Mouse (Mus musculus): ENCODE measurements around the gene Rbl2. TPM values are rescaled to one million over a fixed set of nuclear protein-coding genes. Genes with fewer than 3 reads are reported as not detected.

Gene Rbl2
- polyA plus RNA-seq, 1 experiment from 2014 or later: 20.8 TPM

DNA sequence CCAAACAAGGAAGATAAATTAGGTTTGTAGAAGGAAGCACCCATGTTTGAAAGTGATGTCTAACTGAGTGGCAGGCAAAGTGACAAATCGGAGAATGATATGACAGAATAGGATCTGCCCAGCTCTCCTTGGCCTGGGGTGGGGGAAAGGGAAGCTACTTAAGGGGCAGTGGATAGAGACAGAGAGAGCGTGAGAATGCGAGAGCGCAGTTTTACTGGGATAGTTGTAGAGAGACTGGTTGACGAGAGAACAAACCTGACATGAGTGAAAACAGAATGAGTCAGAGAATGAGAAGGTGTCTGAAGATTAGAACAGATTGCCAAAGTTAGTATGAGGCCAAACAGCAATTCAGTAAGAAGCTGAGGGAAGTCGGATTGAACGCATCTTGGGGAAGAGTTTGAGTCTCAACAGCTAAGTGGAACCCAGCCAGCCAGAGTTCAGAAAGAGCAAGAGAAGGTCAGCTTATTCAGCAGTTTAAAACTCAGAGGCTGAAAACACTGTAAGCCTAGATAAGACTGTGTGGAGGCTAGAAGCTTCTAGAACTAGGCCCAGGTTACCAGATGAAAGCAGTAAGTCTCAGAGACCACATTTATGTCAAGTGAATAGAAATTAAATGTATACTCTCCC lies 9.9 kb upstream of the Rbl2 start:
- ATAC-seq (ENCODE audit: low read depth): peak; percentile 15; the same call in 1 of the 2 replicates
- no peaks in the 10 kb centered on the region for H3K9me3 ChIP-seq (ENCODE audit: control insufficient read depth, low read length)

DNA sequence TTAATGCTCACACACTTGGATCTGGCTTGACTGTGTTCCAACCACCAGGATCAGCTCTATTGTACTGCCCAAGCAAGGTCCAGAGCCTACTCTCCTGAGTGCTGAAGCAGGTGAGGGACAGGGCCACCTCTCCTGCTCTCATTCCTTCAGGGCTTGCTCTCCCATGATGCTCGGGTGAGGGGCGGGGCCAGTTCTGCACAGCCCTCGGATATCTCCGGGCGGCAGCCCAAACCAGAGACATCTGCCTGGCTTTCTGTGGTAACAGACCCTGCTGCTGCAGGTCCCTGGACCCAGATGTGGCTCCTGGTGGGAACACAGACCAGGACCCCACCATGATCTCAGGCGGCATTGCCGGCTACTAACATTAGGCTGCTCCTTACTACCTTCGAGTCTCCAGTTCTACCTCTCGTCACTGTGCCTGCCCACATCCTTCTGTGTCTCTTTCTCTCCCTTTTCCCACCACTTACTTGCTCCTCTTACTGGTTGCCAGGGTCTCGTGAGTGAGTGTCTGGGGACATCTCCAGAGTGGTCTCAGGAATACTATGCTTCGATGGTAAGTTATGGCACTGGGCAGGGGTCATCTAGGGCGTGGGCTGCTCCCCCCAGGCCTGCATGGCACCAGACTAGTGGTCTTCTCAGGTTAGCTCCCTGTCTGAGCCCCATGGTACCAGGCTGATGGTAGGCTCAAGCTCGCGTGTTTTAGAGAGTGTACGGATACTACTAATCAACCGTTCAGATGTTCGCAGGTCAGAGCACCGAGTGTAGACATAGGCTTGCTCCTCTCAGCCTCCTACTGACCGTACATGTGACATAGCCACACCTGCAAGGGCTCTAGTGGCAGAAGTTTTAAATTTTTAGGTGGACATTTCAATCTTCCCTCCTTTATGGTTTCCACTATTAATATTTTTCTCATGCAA lies 9.0 kb upstream of the Rbl2 start:
- H3K4me2 ChIP-seq (ENCODE audit: low read depth, low read length): 0 out of 2 replicates have a peak overlapping the region, but pooled peaks have one; percentile 14
- H3K36me3 ChIP-seq (ENCODE audit: control insufficient read depth, insufficient read depth, low read length): no peaks in the 10 kb centered on the region
- no peaks in the 10 kb centered on the region for H3K9me3 ChIP-seq (ENCODE audit: control insufficient read depth, low read length)
- 0 out of 2 replicates have a peak, but pooled peaks have one; percentile 18 for ATAC-seq (ENCODE audit: low read depth)
- H3K9ac ChIP-seq (ENCODE audit: low read length): no peak overlapping the region
- no peak overlapping the region for H3K4me3 ChIP-seq (ENCODE audit: low read length)
- H3K27me3 ChIP-seq (ENCODE audit: control insufficient read depth, insufficient read depth, low read depth, low read length): no peaks in the 10 kb centered on the region
- H3K27ac ChIP-seq (ENCODE audit: low read length): no peak overlapping the region
- peaks cover 7% of the 10 kb centered on the region for H3K4me1 ChIP-seq (replicated peaks; ENCODE audit: control insufficient read depth, insufficient read depth, low read length)
- 69% methylated on average over 19 of the region's 19 CpGs for WGBS

More for the DNA sequence above, 9.9 kb upstream of the Rbl2 start:
- Histone ChIP-seq H3K27ac (ENCODE audit: low read length) (no peak overlapping the region), H3K4me2 (ENCODE audit: low read depth, low read length) (no peak overlapping the region), H3K36me3 (ENCODE audit: control insufficient read depth, insufficient read depth, low read length) (no peaks in the 10 kb centered on the region), H3K9ac (ENCODE audit: low read length) (no peak overlapping the region), H3K4me3 (ENCODE audit: low read length) (no peak overlapping the region), H3K27me3 (ENCODE audit: control insufficient read depth, insufficient read depth, low read depth, low read length) (no peaks in the 10 kb centered on the region), H3K4me1 (replicated peaks; ENCODE audit: control insufficient read depth, insufficient read depth, low read length) (peaks cover 7% of the 10 kb centered on the region)
- WGBS: 66% methylated on average over 7 of the region's 7 CpGs

GRCm38 (mm10) chr8:91065179-91065578 lies 4.7 kb upstream of the Rbl2 start:
- H3K27ac ChIP-seq (ENCODE audit: low read length): no peak overlapping the region
- no peak for ATAC-seq (ENCODE audit: low read depth)

DNA sequence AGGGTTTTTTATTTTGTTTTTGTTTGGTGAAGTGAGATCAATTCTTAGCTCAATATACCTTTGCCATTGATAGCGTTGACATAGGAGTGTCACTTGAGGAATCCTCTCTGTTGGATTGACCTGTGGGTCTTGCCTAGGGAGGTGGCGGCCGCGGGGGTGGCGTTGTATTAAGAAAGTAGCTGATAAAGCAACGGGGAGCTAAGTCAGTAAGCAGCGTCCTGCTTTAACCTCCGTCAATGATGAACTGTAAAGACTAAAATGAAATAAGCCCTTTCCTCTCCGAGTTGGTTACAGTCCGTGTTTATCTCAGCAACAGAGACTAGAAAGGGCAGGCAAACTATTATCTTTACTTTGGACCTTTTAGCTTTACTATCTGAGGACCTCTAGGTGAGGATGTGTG lies 450 bp upstream of the Rbl2 start:
- no peak overlapping the region for H3K27ac ChIP-seq (ENCODE audit: low read length)
- no peaks in the 10 kb centered on the region for H3K9me3 ChIP-seq (ENCODE audit: control insufficient read depth, low read length)
- peak overlapping the region; percentile 92 for H3K9ac ChIP-seq (ENCODE audit: low read length)
- H3K4me1 ChIP-seq (replicated peaks; ENCODE audit: control insufficient read depth, insufficient read depth, low read length): peaks cover 12% of the 10 kb centered on the region
- H3K36me3 ChIP-seq (ENCODE audit: control insufficient read depth, insufficient read depth, low read length): no peaks in the 10 kb centered on the region
- 5% methylated on average over 10 of the region's 10 CpGs for WGBS
- H3K4me2 ChIP-seq (ENCODE audit: low read depth, low read length): peak overlapping the region; percentile 65
- H3K27me3 ChIP-seq (ENCODE audit: control insufficient read depth, insufficient read depth, low read depth, low read length): no peaks in the 10 kb centered on the region
- H3K4me3 ChIP-seq (ENCODE audit: low read length): peak overlapping the region; percentile 95
- ATAC-seq (ENCODE audit: low read depth): peak; percentile 17; the same call in 1 of the 2 replicates

More at GRCm38 (mm10) chr8:91065179-91065578, 4.7 kb upstream of the Rbl2 start:
- H3K36me3 ChIP-seq (ENCODE audit: control insufficient read depth, insufficient read depth, low read length): no peaks in the 10 kb centered on the region
- peaks cover 9% of the 10 kb centered on the region; the same call in 1 of the 2 replicates for H3K4me1 ChIP-seq (replicated peaks; ENCODE audit: control insufficient read depth, insufficient read depth, low read length)
- no peaks in the 10 kb centered on the region for H3K27me3 ChIP-seq (ENCODE audit: control insufficient read depth, insufficient read depth, low read depth, low read length)
- WGBS: 50% methylated on average over 4 of the region's 4 CpGs
- H3K4me3 ChIP-seq (ENCODE audit: low read length): no peak overlapping the region
- H3K4me2 ChIP-seq (ENCODE audit: low read depth, low read length): no peak overlapping the region
- no peaks in the 10 kb centered on the region for H3K9me3 ChIP-seq (ENCODE audit: control insufficient read depth, low read length)
- no peak overlapping the region for H3K9ac ChIP-seq (ENCODE audit: low read length)

DNA sequence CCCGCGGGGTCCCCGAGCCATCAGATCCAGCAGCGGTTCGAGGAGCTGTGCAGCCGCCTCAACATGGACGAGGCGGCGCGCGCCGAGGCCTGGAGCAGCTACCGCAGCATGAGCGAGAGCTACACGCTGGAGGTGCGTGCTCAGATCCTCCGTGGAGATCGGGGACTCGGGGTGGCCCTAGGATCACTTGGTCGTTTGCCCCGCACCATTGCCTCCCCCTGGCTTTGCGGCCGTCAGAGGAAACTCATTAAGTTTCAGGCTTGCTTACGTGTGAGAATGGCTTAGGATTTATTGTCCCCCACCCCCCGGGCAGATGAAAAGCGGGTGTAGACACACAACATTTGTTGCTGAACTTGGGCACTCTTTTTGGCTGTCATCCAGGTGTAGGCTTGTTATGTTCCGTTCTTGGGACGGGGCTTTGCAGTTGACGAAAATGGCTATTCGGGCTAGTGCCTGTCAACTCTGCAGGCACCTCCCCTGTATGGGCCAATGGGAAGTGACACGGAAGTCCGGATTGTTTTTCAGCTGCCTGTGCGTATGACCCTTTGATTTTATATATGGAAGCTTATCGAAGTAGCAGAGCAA lies 510 bp downstream of the Rbl2 start:
- Histone ChIP-seq H3K27ac (ENCODE audit: low read length) (peak overlapping the region; percentile 87), H3K36me3 (ENCODE audit: control insufficient read depth, insufficient read depth, low read length) (no peaks in the 10 kb centered on the region), H3K4me1 (replicated peaks; ENCODE audit: control insufficient read depth, insufficient read depth, low read length) (peaks cover 12% of the 10 kb centered on the region), H3K27me3 (ENCODE audit: control insufficient read depth, insufficient read depth, low read depth, low read length) (no peaks in the 10 kb centered on the region), H3K4me3 (ENCODE audit: low read length) (peak overlapping the region; percentile 95), H3K9me3 (ENCODE audit: control insufficient read depth, low read length) (no peaks in the 10 kb centered on the region), H3K4me2 (ENCODE audit: low read depth, low read length) (peak overlapping the region; percentile 65), H3K9ac (ENCODE audit: low read length) (peak overlapping the region; percentile 92)
- peak; percentile 91 for ATAC-seq (ENCODE audit: low read depth)
- under 1% methylated on average over 33 of the region's 34 CpGs for WGBS

DNA sequence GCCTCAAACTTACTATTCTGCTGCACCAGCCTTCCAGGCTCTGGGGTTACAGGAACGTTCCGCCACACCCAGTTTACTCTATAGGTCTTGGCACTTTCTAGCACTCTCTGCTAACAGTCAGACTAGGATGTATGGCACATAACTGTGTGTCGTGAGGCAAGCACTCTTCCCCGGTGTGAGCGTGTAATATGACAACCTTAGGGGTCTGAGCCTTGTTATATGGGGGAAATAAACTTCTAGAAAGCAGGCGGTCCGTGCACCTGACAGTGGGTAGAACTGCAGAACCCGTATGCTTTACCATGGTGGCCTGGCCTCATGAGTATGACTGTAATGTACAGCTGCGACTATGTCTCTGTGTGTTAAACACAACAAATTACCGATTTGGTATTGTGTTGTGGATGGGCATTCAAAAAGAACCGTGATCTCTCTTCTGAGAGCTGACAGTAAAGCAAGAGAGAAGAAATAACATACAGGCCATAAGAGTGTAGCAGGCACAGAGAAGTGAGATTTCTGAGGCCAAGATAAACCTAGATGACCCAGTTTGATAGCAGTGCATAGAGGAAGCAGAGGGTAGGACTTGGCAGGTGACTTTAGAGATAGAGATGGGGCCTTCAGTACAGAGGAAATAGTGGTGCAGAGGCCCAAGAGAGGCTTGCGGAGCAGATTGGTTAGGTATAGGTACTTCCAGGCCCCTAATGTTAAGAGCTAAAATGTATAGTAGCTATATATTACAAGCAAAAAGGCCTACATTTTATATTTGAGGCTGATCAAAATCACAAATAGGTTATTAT lies 7.4 kb downstream of the Rbl2 start:
- no peak overlapping the region for H3K4me3 ChIP-seq (ENCODE audit: low read length)
- H3K4me1 ChIP-seq (replicated peaks; ENCODE audit: control insufficient read depth, insufficient read depth, low read length): no peaks in the 10 kb centered on the region
- no peak overlapping the region for H3K9ac ChIP-seq (ENCODE audit: low read length)
- peaks cover 18% of the 10 kb centered on the region for H3K36me3 ChIP-seq (ENCODE audit: control insufficient read depth, insufficient read depth, low read length)
- H3K9me3 ChIP-seq (ENCODE audit: control insufficient read depth, low read length): no peaks in the 10 kb centered on the region
- H3K27ac ChIP-seq (ENCODE audit: low read length): no peak overlapping the region
- H3K4me2 ChIP-seq (ENCODE audit: low read depth, low read length): no peak overlapping the region
- WGBS: 89% methylated on average over 12 of the region's 12 CpGs
- H3K27me3 ChIP-seq (ENCODE audit: control insufficient read depth, insufficient read depth, low read depth, low read length): no peaks in the 10 kb centered on the region
- ATAC-seq (ENCODE audit: low read depth): no peak

GRCm38 (mm10) chr8:91079678-91080077 lies 9.8 kb downstream of the Rbl2 start:
- no peak overlapping the region for H3K27ac ChIP-seq (ENCODE audit: low read length)
- no peak for ATAC-seq (ENCODE audit: low read depth)
- H3K4me2 ChIP-seq (ENCODE audit: low read depth, low read length): no peak overlapping the region
- H3K27me3 ChIP-seq (ENCODE audit: control insufficient read depth, insufficient read depth, low read depth, low read length): no peaks in the 10 kb centered on the region
- H3K4me3 ChIP-seq (ENCODE audit: low read length): no peak overlapping the region
- no peak overlapping the region for H3K9ac ChIP-seq (ENCODE audit: low read length)
- H3K36me3 ChIP-seq (ENCODE audit: control insufficient read depth, insufficient read depth, low read length): peaks cover 25% of the 10 kb centered on the region
- no peaks in the 10 kb centered on the region for H3K9me3 ChIP-seq (ENCODE audit: control insufficient read depth, low read length)
- 90% methylated on average over 2 of the region's 2 CpGs for WGBS
- no peaks in the 10 kb centered on the region for H3K4me1 ChIP-seq (replicated peaks; ENCODE audit: control insufficient read depth, insufficient read depth, low read length)

- Histone ChIP-seq H3K27me3 (ENCODE audit: control insufficient read depth, insufficient read depth, low read depth, low read length) (no peaks in the 10 kb centered on the region), H3K27ac (ENCODE audit: low read length) (no peak overlapping the region), H3K9me3 (ENCODE audit: control insufficient read depth, low read length) (no peaks in the 10 kb centered on the region), H3K9ac (ENCODE audit: low read length) (no peak overlapping the region), H3K4me2 (ENCODE audit: low read depth, low read length) (no peak overlapping the region), H3K36me3 (ENCODE audit: control insufficient read depth, insufficient read depth, low read length) (peaks cover 35% of the 10 kb centered on the region), H3K4me3 (ENCODE audit: low read length) (no peak overlapping the region), H3K4me1 (replicated peaks; ENCODE audit: control insufficient read depth, insufficient read depth, low read length) (no peaks in the 10 kb centered on the region)
- peak; percentile 59; the same call in 1 of the 2 replicates for ATAC-seq (ENCODE audit: low read depth)
- WGBS: 65% methylated on average over 7 of the region's 7 CpGs
Observed at GRCm38 (mm10) chr8:91081911-91082310, 12.1 kb downstream of the Rbl2 start.
